Mouse (Mus musculus): ENCODE measurements at regions not wholly inside any gene's neighbourhood (a gene's known extent, or its start where the extent isn't known, plus 50 kb on each side); places are given as distances from the start of the nearest gene placed in this dataset.

- TF ChIP-seq CTCF (conservative IDR thresholded peaks at IDR 0.05; ENCODE audit: low read length) (no peak), POU5F1 (IDR thresholded peaks at IDR 0.05; ENCODE audit: borderline replicate concordance, low read length) (no peak), NANOG (IDR thresholded peaks at IDR 0.05; ENCODE audit: borderline replicate concordance, low read length) (no peak)
Observed at GRCm38 (mm10) chr1:186415321-186415720, 290.5 kb downstream of the Tgfb2 start.
